Mouse (Mus musculus): ENCODE data around the gene Slc35f3.

Gene Slc35f3

GRCm38 (mm10) chr8:126422174-126422919, 124.0 kb downstream of the Slc35f3 start, which contains the start of gene Coa6:
TSS of gene Coa6 (plus strand) at chr8:126422515.
- peak; percentile 99 for DNase-seq

- no peak for DNase-seq
Measured at GRCm38 (mm10) chr8:126422920-126423300, 124.6 kb downstream of the Slc35f3 start.

- peak; percentile 18 for DNase-seq
Measured at GRCm38 (mm10) chr8:126424163-126424562, 125.8 kb downstream of the Slc35f3 start.

- no peak for DNase-seq
Measured at GRCm38 (mm10) chr8:126424946-126425345, 126.6 kb downstream of the Slc35f3 start.

- no peak for DNase-seq
Measured at GRCm38 (mm10) chr8:126429635-126430034, 131.3 kb downstream of the Slc35f3 start.

GRCm38 (mm10) chr8:126433827-126434226, 135.5 kb downstream of the Slc35f3 start:
- DNase-seq, result no peak

- DNase-seq, result no peak
Measured at GRCm38 (mm10) chr8:126438937-126439336, 140.6 kb downstream of the Slc35f3 start.

Data from kidney, postnatal 10 days (tissue).